Mouse (Mus musculus) layer of hippocampus, postnatal 25 days (tissue): ENCODE data around the gene Olfr819. TPM values are rescaled to one million over a fixed set of nuclear protein-coding genes. Genes with fewer than 3 reads are reported as not detected.
"Not testable (repeated sequence)": the region's sequence is repeated elsewhere in the genome, so short reads cannot be mapped to it uniquely, and the experiment has no call there.

Experiments
- DNase-seq, 2 experiments: peaks; one replicate each; pipeline ENCODE4 v3.0.0; 2022; ENCODE audit warnings: mixed read lengths in 2 of 2, low spot score in 1 of 2; ENCODE audit errors: extremely low spot score in 1 of 2
- total RNA-seq, 2 experiments: library from RNA; stranded (reverse); gene quantifications; 2 replicates each; pipeline ENCODE4 v1.2.3; 2021

The Olfr819 gene
- total RNA-seq = not detected

DNA sequence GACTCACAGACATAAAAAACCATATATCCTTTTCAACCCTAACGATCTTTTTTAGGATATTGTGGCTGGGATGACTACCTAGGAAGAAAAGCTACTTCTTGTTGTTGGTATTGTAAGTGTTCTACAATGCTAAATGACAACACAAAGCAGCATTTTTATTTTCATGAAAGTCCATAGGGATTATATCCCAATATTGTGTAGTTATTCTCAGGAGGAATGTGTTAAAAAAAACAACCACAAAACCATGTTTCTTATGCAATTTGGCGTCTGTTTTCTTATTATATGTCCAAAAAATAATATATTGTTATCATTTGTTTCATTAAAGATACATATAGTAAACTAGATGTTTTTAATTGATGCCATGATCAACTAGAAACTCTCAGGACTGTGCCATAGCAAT lies at the start of gene Olfr819:
Olfr819 (minus strand) TSS at position 101 of the 400 bp plus-strand sequence.
- DNase-seq = not testable (repeated sequence)

GRCm38 (mm10) chr10:130012321-130012720 lies 45.3 kb upstream of the Olfr819 start, which contains the start of gene Olfr820:
Gene Olfr820, plus strand, starts transcription at chr10:130012621.
- DNase-seq = no peak

DNA sequence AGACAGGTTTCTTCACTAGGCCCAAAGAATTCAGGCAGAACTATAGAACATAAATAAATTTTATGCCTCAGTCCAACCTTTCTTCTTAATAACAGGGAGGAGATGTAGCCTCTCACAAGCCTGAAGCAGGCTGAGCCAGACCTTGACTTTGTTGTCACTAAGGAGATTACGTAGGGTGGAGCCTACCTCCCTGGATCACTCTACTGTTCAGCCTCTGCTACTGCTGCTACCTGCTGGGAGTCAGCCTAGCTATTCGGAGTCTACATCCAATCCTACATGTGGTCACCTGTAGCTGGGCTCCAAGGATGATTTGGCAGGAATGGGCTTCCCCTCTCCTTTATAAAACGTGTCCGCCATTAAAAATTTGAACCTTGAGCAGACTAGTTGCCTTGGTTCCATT lies 38.3 kb upstream of the Olfr819 start:
- DNase-seq = not testable (repeated sequence)

DNA sequence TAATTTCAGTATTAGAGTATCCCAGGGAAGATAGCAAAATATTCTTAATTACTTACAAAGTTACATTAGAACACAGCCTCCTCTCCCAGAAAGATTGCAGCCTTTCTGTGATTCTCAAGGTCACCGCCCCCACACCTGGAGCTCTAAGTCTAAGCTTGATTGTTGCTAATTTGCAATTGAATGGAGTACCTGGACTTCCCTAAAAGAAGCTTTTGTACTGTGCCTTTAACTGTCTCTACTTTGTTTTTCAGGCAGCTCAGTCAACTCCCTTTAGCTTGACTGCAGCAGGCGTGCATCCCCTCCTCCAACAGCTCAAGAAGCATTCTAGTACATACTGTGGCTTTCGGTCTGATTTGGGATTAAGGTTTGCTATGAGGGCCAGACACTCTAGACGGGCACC lies 37.0 kb upstream of the Olfr819 start:
- not testable (repeated sequence) for DNase-seq

DNA sequence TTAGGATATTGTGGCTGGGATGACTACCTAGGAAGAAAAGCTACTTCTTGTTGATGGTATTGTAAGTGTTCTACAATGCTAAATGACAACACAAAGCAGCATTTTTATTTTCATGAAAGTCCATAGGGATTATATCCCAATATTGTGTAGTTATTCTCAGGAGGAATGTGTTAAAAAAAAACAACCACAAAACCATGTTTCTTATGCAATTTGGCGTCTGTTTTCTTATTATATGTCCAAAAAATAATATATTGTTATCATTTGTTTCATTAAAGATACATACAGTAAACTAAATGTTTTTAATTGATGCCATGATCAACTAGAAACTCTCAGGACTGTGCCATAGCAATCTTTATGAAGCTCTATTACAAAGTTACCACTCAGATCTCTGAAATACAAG lies 17.9 kb upstream of the Olfr819 start, which contains the start of gene Gm10310:
Gm10310 (minus strand) TSS at position 101 of the 400 bp plus-strand sequence.
- DNase-seq = not testable (repeated sequence)

GRCm38 (mm10) chr10:129981867-129982266 lies 14.8 kb upstream of the Olfr819 start:
- not testable (repeated sequence) for DNase-seq

GRCm38 (mm10) chr10:129976040-129976439 lies 9.0 kb upstream of the Olfr819 start, which contains the start of gene Olfr247:
Gene Olfr247, minus strand, starts transcription at chr10:129976140.
- DNase-seq = not testable (repeated sequence)

DNA sequence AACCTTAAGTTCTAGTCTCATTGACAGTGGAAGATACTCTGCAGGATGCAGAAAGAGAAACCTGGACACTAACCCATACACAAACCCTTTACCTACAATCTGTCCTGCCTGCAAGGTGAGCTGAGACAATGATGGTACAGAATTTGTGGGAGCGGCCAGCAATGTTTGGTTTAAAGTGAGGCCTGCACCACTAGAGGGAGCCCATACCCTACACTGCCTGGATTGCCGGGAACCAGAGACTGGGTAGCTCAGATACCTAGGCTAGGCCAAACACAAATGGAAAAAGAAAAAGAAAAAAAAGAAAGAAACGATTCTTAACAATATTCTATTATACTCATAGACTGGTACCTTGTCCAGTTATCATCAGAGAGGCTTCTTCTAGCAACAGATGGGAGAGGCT lies 5.9 kb upstream of the Olfr819 start:
- not testable (repeated sequence) for DNase-seq

GRCm38 (mm10) chr10:129966232-129966631 lies 834 bp downstream of the Olfr819 start:
- DNase-seq = not testable (repeated sequence)

- DNase-seq = no peak
Observed at GRCm38 (mm10) chr10:129949000-129949399, 18.1 kb downstream of the Olfr819 start, which contains the start of gene Olfr818. Gene Olfr818, minus strand, starts transcription at chr10:129949100.

DNA sequence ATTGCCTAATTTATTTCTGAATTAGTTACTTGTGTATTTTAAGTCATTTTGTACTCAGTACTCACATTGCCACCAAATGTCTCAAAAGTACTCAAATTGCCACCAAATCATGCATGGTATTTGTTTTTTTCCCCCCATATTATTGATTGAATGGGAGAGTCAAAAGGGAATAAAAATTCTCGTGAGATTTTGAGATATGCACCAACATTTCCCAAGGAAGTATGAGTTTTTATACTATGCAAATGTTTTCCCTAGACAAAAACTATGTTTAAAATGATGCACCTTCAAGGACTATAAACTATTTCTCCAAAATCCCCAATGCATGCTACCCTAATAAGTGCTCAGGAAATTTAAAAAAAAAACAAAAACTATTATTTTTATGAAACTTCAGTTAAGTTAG lies 51.6 kb downstream of the Olfr819 start, which contains the start of gene Olfr816:
Olfr816 (minus strand) TSS at position 101 of the 400 bp plus-strand sequence.
- no peak for DNase-seq

Other genes starting within 250 kb of the Olfr819 start
- gene Olfr805, start 237.9 kb downstream of the Olfr819 start, total RNA-seq = not detected
- gene Olfr806, start 225.3 kb downstream of the Olfr819 start, total RNA-seq = not detected
- gene Olfr807, start 209.5 kb downstream of the Olfr819 start, total RNA-seq = not detected
- not detected for gene Olfr808, start 201.8 kb downstream of the Olfr819 start, total RNA-seq
- gene Olfr809, start 192.6 kb downstream of the Olfr819 start, total RNA-seq = not detected
- gene Olfr810, start 172.3 kb downstream of the Olfr819 start, total RNA-seq = not detected
- gene Olfr811, start 162.9 kb downstream of the Olfr819 start, total RNA-seq = not detected
- not detected for gene Olfr812, start 121.2 kb downstream of the Olfr819 start, total RNA-seq
- gene Olfr813, start 111.9 kb downstream of the Olfr819 start, total RNA-seq = not detected
- gene Olfr814, start 87.4 kb downstream of the Olfr819 start, total RNA-seq = not detected
- not detected for gene Olfr815, start 61.4 kb downstream of the Olfr819 start, total RNA-seq
- gene Olfr816, start 51.7 kb downstream of the Olfr819 start, total RNA-seq = not detected
- not detected for gene Olfr818, start 18.2 kb downstream of the Olfr819 start, total RNA-seq
- not detected for gene Olfr247, start 8.9 kb upstream of the Olfr819 start, total RNA-seq
- not detected for gene Gm10310, start 17.8 kb upstream of the Olfr819 start, total RNA-seq
- not detected for gene Olfr820, start 45.4 kb upstream of the Olfr819 start, total RNA-seq
- gene Olfr821, start 63.1 kb upstream of the Olfr819 start, total RNA-seq = not detected
- gene Olfr822, start 103.9 kb upstream of the Olfr819 start, total RNA-seq = not detected
- not detected for gene Olfr823, start 148.1 kb upstream of the Olfr819 start, total RNA-seq
- gene Olfr824, start 162.7 kb upstream of the Olfr819 start, total RNA-seq = not detected
- gene Olfr825, start 199.5 kb upstream of the Olfr819 start, total RNA-seq = not detected
- gene Olfr826, start 216.9 kb upstream of the Olfr819 start, total RNA-seq = not detected
- not detected for gene Olfr827, start 247.1 kb upstream of the Olfr819 start, total RNA-seq